Mouse (Mus musculus): ENCODE data around the gene Glg1. TPM values are rescaled to one million over a fixed set of nuclear protein-coding genes. Genes with fewer than 3 reads are reported as not detected.

Gene Glg1
- polyA plus RNA-seq, 1 experiment from 2014 or later = 57.0 TPM

DNA sequence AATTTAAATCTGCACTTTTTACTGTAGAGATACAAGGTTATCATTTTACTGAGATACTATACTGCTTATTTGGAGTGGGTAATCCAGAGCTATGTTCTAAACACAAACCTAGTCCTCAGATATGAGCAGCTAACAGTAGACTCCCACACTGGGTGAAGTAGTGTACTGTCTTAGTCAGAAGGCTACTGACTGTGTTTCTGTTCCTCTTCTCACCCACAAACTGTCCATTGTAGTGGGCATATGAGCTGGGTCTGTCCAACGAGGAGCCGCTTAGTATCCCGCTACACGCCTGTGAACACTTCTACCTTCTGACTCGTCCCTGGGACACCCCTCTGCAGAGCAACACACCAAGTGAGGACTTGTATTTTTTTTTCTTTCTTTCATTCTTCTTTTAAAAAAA lies 144.1 kb downstream of the Glg1 start:
- peaks cover 62% of the 10 kb centered on the region for H3K36me3 ChIP-seq (ENCODE audit: poor library complexity, severe bottlenecking)
- no peak overlapping the region for H3K4me2 ChIP-seq
- 96% methylated on average over 5 of the region's 5 CpGs for WGBS
- no peaks in the 10 kb centered on the region for H3K9me3 ChIP-seq (replicated peaks)
- no peaks in the 10 kb centered on the region for H3K4me1 ChIP-seq
- no peak overlapping the region for H3K27ac ChIP-seq
- no peaks in the 10 kb centered on the region for H3K27me3 ChIP-seq
- H3K9ac ChIP-seq = no peak overlapping the region
- no peak overlapping the region for H3K4me3 ChIP-seq
- ATAC-seq = no peak

Small RNAs within 50 kb of the gene (microRNA-seq; reads per million reads assigned to microRNA genes)
- gene Gm23193 = not detected

Other genes with a start within 250 kb of the Glg1 start
- 8.4 and 9.9 TPM in 2 replicates for gene Ddx19b, start 227.5 kb downstream of the Glg1 start, polyA plus RNA-seq (2015; fragmentation: Nextera tagmentation; extraction: Ambion mirVana)
- 62.6 and 69.7 TPM in 2 replicates for gene Aars, start 226.1 kb downstream of the Glg1 start, polyA plus RNA-seq (2015; fragmentation: Nextera tagmentation; extraction: Ambion mirVana)
- not detected in 2 replicates for gene Exosc6, start 202.9 kb downstream of the Glg1 start, polyA plus RNA-seq (2015; fragmentation: Nextera tagmentation; extraction: Ambion mirVana)
- 0.15 and 0.22 TPM in 2 replicates for gene Clec18a, start 166.8 kb downstream of the Glg1 start, polyA plus RNA-seq (2015; fragmentation: Nextera tagmentation; extraction: Ambion mirVana)
- gene Pdpr, start 164.6 kb downstream of the Glg1 start, polyA plus RNA-seq (2015; fragmentation: Nextera tagmentation; extraction: Ambion mirVana) = 11.5 and 13.4 TPM in 2 replicates
- 47.9 and 52.6 TPM in 2 replicates for gene Rfwd3, start 41.0 kb upstream of the Glg1 start, polyA plus RNA-seq (2015; fragmentation: Nextera tagmentation; extraction: Ambion mirVana)
- 0.23 and 0.53 TPM in 2 replicates for gene Mlkl, start 79.0 kb upstream of the Glg1 start, polyA plus RNA-seq (2015; fragmentation: Nextera tagmentation; extraction: Ambion mirVana)
- not detected in 2 replicates for gene Fa2h, start 134.6 kb upstream of the Glg1 start, polyA plus RNA-seq (2015; fragmentation: Nextera tagmentation; extraction: Ambion mirVana)

Measured in forebrain, embryonic 13.5 days (tissue).